In the genomic region with DNA sequence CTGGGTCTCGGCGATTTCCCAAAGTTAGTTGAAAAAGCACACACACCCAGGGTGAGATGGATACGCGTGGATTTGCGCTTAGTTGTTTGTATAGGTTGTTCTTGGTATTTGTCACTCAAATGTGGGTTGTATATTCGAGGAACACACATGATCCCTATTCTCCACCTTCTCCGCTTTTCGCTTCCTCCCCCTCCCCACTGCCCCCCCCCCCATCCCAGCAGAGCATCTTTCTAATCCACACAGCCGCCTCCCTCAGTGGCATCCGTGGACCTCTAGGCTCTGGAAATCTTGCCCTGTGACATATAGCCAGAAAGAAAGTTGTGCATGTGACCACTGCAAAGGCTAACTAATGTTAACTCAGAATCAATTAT, we compare ENCODE assay signal across 8 mouse cellular contexts. TPM values are rescaled to one million over a fixed set of nuclear protein-coding genes. Genes with fewer than 3 reads are reported as not detected.
DNase-seq lines count a peak whose midpoint lies in the region; ATAC-seq and TF ChIP-seq lines count a peak whose summit lies in the region.

A gene (minus strand): TSS at position 101 of the 371 bp plus-strand sequence.

- H3K27me3 ChIP-seq in neural tube, embryonic 11.5 days (ENCODE audit: control insufficient read depth, insufficient read depth, low read length), result peaks cover 27% of the 10 kb centered on the region
- H3K27me3 ChIP-seq in liver, embryonic 11.5 days (replicated peaks; ENCODE audit: control insufficient read depth, insufficient read depth, low read length), result peaks cover 28% of the 10 kb centered on the region
- 0 out of 2 replicates have a peak, but pooled peaks cover 8% of the 10 kb centered on the region for H3K27me3 ChIP-seq in stomach, postnatal 0 days (ENCODE audit: control insufficient read depth, insufficient read depth, low read length)

- peak within 1 kb of the TSS; percentile 45 for H3K4me3 ChIP-seq in neural tube, embryonic 11.5 days (ENCODE audit: low read depth, low read length)
- peak within 1 kb of the TSS; percentile 64 for H3K4me3 ChIP-seq in liver, embryonic 11.5 days (ENCODE audit: low read depth, low read length)
- H3K4me3 ChIP-seq in stomach, postnatal 0 days (ENCODE audit: low read depth, low read length), result peak within 1 kb of the TSS; percentile 49

- 0 out of 2 replicates have a peak, but pooled peaks have one; percentile 3 for ATAC-seq in neural tube, embryonic 11.5 days (ENCODE audit: insufficient read depth, low FRiP score, low TSS enrichment)
- no peak for ATAC-seq in liver, embryonic 11.5 days (replicated peaks; ENCODE audit: low FRiP score)
- no peak for ATAC-seq in stomach, postnatal 0 days (ENCODE audit: low FRiP score, low TSS enrichment)

- H3K4me2 ChIP-seq in neural tube, embryonic 11.5 days (ENCODE audit: low read depth), result peak within 1 kb of the TSS; percentile 98
- H3K4me2 ChIP-seq in liver, embryonic 11.5 days, result peak within 1 kb of the TSS; percentile 99
- H3K4me2 ChIP-seq in stomach, postnatal 0 days (replicated peaks; ENCODE audit: low read depth), result peak within 1 kb of the TSS; percentile 88

- TF ChIP-seq CTCF in stomach, postnatal 0 days (IDR thresholded peaks at IDR 0.05; ENCODE audit: low read depth), result no peak

- H3K9ac ChIP-seq in neural tube, embryonic 11.5 days (ENCODE audit: low read length), result peak within 1 kb of the TSS; percentile 44
- H3K9ac ChIP-seq in liver, embryonic 11.5 days (ENCODE audit: low read depth, low read length), result peak within 1 kb of the TSS; percentile 59
- peak within 1 kb of the TSS; percentile 18; the same call in 1 of the 2 replicates for H3K9ac ChIP-seq in stomach, postnatal 0 days (ENCODE audit: low read length)

- H3K9me3 ChIP-seq in neural tube, embryonic 11.5 days (ENCODE audit: control insufficient read depth, low read length), result no peaks in the 10 kb centered on the region
- H3K9me3 ChIP-seq in liver, embryonic 11.5 days (ENCODE audit: control insufficient read depth, low read length), result no peaks in the 10 kb centered on the region
- H3K9me3 ChIP-seq in stomach, postnatal 0 days (ENCODE audit: control insufficient read depth, low read length), result no peaks in the 10 kb centered on the region

- peaks cover 4% of the 10 kb centered on the region; the same call in 1 of the 2 replicates for H3K4me1 ChIP-seq in neural tube, embryonic 11.5 days (ENCODE audit: control insufficient read depth, insufficient read depth, low read length)
- H3K4me1 ChIP-seq in liver, embryonic 11.5 days (replicated peaks; ENCODE audit: control insufficient read depth, insufficient read depth, low read length), result peaks cover 14% of the 10 kb centered on the region
- peaks cover 8% of the 10 kb centered on the region; the same call in 1 of the 2 replicates for H3K4me1 ChIP-seq in stomach, postnatal 0 days (replicated peaks; ENCODE audit: control insufficient read depth, insufficient read depth)

- DNase-seq in cerebellum, adult 9-11 months, result peak; percentile 21
- DNase-seq in cerebellum, postnatal 4 days (ENCODE audit: low spot score in 2 of 2), result no peak
- DNase-seq in neural tube, embryonic 11.5 days (ENCODE audit: low spot score), result no peak
- no peak for DNase-seq in neural tube, embryonic 10.5 days (ENCODE audit: extremely low spot score, low spot score)
- DNase-seq in liver, embryonic 11.5 days (ENCODE audit: low spot score), result no peak
- no peak for DNase-seq in stomach, postnatal 0 days (ENCODE audit: low spot score)
- no peak for DNase-seq in B cell, adult 2 months
- DNase-seq in Muller cell, postnatal 12 days (ENCODE audit: inconsistent ontology term), result no peak

- WGBS in neural tube, embryonic 11.5 days, result 15% methylated on average over 10 of the region's 10 CpGs
- 26% methylated on average over 10 of the region's 10 CpGs for WGBS in liver, embryonic 11.5 days
- 11% methylated on average over 10 of the region's 10 CpGs for WGBS in stomach, postnatal 0 days

- no peak within 1 kb of the TSS for H3K27ac ChIP-seq in neural tube, embryonic 11.5 days (ENCODE audit: low read depth, low read length)
- H3K27ac ChIP-seq in liver, embryonic 11.5 days (ENCODE audit: low read depth, low read length), result peak within 1 kb of the TSS; percentile 60
- H3K27ac ChIP-seq in stomach, postnatal 0 days (replicated peaks), result no peak within 1 kb of the TSS

- no peak for TF ChIP-seq EP300 in stomach, postnatal 0 days (optimal IDR thresholded peaks at IDR 0.05)

- no peaks in the 10 kb centered on the region for H3K36me3 ChIP-seq in neural tube, embryonic 11.5 days (ENCODE audit: control insufficient read depth, insufficient read depth, low read length)
- H3K36me3 ChIP-seq in liver, embryonic 11.5 days (ENCODE audit: control insufficient read depth, insufficient read depth, low read length), result no peaks in the 10 kb centered on the region
- no peaks in the 10 kb centered on the region for H3K36me3 ChIP-seq in stomach, postnatal 0 days (ENCODE audit: control insufficient read depth, insufficient read depth, low read length)

RNA-seq across cellular contexts. Expression of the gene that starts here (rescaled TPM):
- polyA plus RNA-seq in neural tube, embryonic 11.5 days (2014; fragmentation: Nextera tagmentation; extraction: Ambion mirVana), result 0.31 and 0.65 TPM in 2 replicates
- 2.9 and 3.6 TPM in 2 replicates for polyA plus RNA-seq in liver, embryonic 11.5 days (2014; fragmentation: Nextera tagmentation; extraction: Ambion mirVana)
- polyA plus RNA-seq in stomach, postnatal 0 days (2015; fragmentation: Nextera tagmentation; extraction: Ambion mirVana), result 0.12 and 0.18 TPM in 2 replicates

Comparison
In these comparisons a context has a peak if more than half of its experiments do, and no peak if none do; other contexts are left out.
1. Peak in ATAC-seq, H3K4me3 ChIP-seq, H3K9ac ChIP-seq and H3K4me2 ChIP-seq in neural tube, embryonic 11.5 days; RNA of the gene not detected or under 1 TPM.